In the genomic region with DNA sequence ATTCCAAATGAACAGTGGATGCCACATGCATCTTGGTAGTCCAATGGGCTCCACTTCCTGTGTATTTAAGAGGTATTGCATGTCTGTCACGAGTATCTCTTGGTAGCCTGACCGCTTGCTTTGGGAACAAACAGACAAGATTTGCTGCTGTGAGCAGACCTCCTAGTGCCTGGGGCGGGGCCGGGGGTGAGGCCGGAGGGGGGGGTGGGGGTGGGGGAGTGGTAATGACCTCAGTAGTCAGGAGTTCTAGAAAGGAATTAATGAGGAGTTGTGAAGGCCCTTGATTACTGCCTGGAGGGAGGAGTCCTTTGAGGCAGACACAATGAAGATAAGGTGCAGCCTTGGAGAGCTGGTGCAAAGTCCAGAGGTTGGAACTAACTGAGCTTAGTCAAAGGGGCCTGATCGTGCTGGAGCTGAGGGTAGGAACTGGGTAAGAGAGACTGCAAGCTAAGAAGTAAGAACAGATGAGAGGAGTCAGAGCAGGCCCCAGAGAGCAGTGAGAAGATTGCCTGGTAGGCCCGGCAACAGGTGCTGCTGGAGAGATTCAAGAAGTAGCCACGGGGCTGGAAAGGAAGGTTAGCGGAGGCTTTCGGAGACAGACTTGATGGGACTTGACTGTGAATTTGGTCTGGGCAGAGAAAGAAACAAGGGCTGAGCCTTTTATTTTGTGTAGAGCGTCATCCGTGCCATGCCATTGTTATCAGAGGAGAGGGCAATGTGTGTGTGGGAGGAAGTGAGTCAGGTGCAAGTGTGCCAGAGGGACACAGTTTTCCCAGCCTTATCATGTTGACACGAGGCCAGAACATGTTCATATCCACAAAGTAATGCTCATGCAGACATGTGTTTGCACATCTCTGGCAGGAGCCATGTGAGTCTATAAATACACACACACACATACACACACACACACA, we compare ENCODE assay signal across 8 mouse cellular contexts. TPM values are rescaled to one million over a fixed set of nuclear protein-coding genes. Genes with fewer than 3 reads are reported as not detected.
DNase-seq lines count a peak whose midpoint lies in the region; ATAC-seq and TF ChIP-seq lines count a peak whose summit lies in the region.

No protein-coding gene starts in this region.

- no peak for TF ChIP-seq POLR2A in liver, adult 2 months (IDR thresholded peaks at IDR 0.05; ENCODE audit: extremely low read depth, insufficient read depth, low read length)

- no peak for DNase-seq in hindbrain, embryonic 14.5 days (ENCODE audit: low spot score)
- peak; percentile 63 for DNase-seq in Muller cell, postnatal 12 days (ENCODE audit: inconsistent ontology term)
- DNase-seq in liver, adult 2 months (ENCODE audit: extremely low read depth, low read depth, low spot score): peak; percentile 85
- DNase-seq in urinary bladder, postnatal 36 days (ENCODE audit: low spot score in 2 of 2): peak; percentile 26 to 34
- DNase-seq in gastrocnemius, postnatal 4 days (ENCODE audit: low spot score in 2 of 2): no peak
- DNase-seq in layer of hippocampus, adult 18-20 months (ENCODE audit: low spot score in 2 of 2): no peak

- H3K9me3 ChIP-seq in hindbrain, embryonic 14.5 days (ENCODE audit: control insufficient read depth, low read length): no peaks in the 10 kb centered on the region
- H3K9me3 ChIP-seq in hindbrain, embryonic 12.5 days (replicated peaks): no peaks in the 10 kb centered on the region
- no peaks in the 10 kb centered on the region for H3K9me3 ChIP-seq in heart, embryonic 13.5 days

- 48% methylated on average over 13 of the region's 13 CpGs for WGBS in hindbrain, embryonic 14.5 days
- 50% methylated on average over 13 of the region's 13 CpGs for WGBS in hindbrain, embryonic 12.5 days
- 20% methylated on average over 13 of the region's 13 CpGs for WGBS in heart, embryonic 13.5 days
- 21% methylated on average over 13 of the region's 13 CpGs for whole genome bisulfite sequencing in liver, adult 2 months

- no peak for TF ChIP-seq CTCF in liver, adult 2 months (IDR thresholded peaks at IDR 0.05; ENCODE audit: low read depth, low read length)

- peaks cover 35% of the 10 kb centered on the region for H3K79me2 ChIP-seq in liver, adult 2 months (ENCODE audit: control insufficient read depth, insufficient read depth, low read length)

- H3K27me3 ChIP-seq in hindbrain, embryonic 14.5 days (ENCODE audit: control insufficient read depth, insufficient read depth, low read length): no peaks in the 10 kb centered on the region
- H3K27me3 ChIP-seq in hindbrain, embryonic 12.5 days: no peaks in the 10 kb centered on the region
- no peaks in the 10 kb centered on the region for H3K27me3 ChIP-seq in heart, embryonic 13.5 days (replicated peaks)
- no peaks in the 10 kb centered on the region for H3K27me3 ChIP-seq in liver, adult 2 months (ENCODE audit: control insufficient read depth, insufficient read depth, low read length)

- no peak for ATAC-seq in hindbrain, embryonic 14.5 days (ENCODE audit: low FRiP score)
- ATAC-seq in hindbrain, embryonic 12.5 days (ENCODE audit: low FRiP score): no peak
- no peak for ATAC-seq in heart, embryonic 13.5 days (ENCODE audit: extremely low read depth, insufficient number of reproducible peaks, low FRiP score, low TSS enrichment)

- no peak overlapping the region for H3K27ac ChIP-seq in hindbrain, embryonic 14.5 days
- no peak overlapping the region for H3K27ac ChIP-seq in hindbrain, embryonic 12.5 days
- peak overlapping the region; percentile 89 for H3K27ac ChIP-seq in heart, embryonic 13.5 days (replicated peaks)
- H3K27ac ChIP-seq in liver, adult 2 months (replicated peaks; ENCODE audit: insufficient read depth, low read depth, low read length): peak overlapping the region; percentile 100

- peaks cover 25% of the 10 kb centered on the region for H3K36me3 ChIP-seq in hindbrain, embryonic 14.5 days (replicated peaks; ENCODE audit: control insufficient read depth, insufficient read depth)
- peaks cover 27% of the 10 kb centered on the region for H3K36me3 ChIP-seq in hindbrain, embryonic 12.5 days
- peaks cover 26% of the 10 kb centered on the region for H3K36me3 ChIP-seq in heart, embryonic 13.5 days
- 0 out of 2 replicates have a peak, but pooled peaks cover 3% of the 10 kb centered on the region for H3K36me3 ChIP-seq in liver, adult 2 months (ENCODE audit: control insufficient read depth, insufficient read depth, low read length)

- H3K9ac ChIP-seq in hindbrain, embryonic 14.5 days: no peak overlapping the region
- H3K9ac ChIP-seq in hindbrain, embryonic 12.5 days: no peak overlapping the region
- peak overlapping the region; percentile 60 for H3K9ac ChIP-seq in heart, embryonic 13.5 days
- H3K9ac ChIP-seq in liver, adult 2 months (ENCODE audit: low read depth, low read length): peak overlapping the region; percentile 71

- no peak overlapping the region for H3K4me3 ChIP-seq in hindbrain, embryonic 14.5 days (replicated peaks; ENCODE audit: low read length)
- H3K4me3 ChIP-seq in hindbrain, embryonic 12.5 days: no peak overlapping the region
- peak overlapping the region; percentile 5; the same call in 1 of the 2 replicates for H3K4me3 ChIP-seq in heart, embryonic 13.5 days
- H3K4me3 ChIP-seq in liver, adult 2 months (ENCODE audit: insufficient read depth, low read depth, low read length): peak overlapping the region; percentile 3; the same call in 1 of the 2 replicates

- 0 out of 2 replicates have a peak overlapping the region, but pooled peaks have one; percentile 2 for H3K4me2 ChIP-seq in hindbrain, embryonic 14.5 days (replicated peaks)
- no peak overlapping the region for H3K4me2 ChIP-seq in hindbrain, embryonic 12.5 days (replicated peaks)
- peak overlapping the region; percentile 91 for H3K4me2 ChIP-seq in heart, embryonic 13.5 days

- H3K4me1 ChIP-seq in hindbrain, embryonic 14.5 days (replicated peaks; ENCODE audit: control insufficient read depth, insufficient read depth, low read length): peaks cover 35% of the 10 kb centered on the region
- peaks cover 48% of the 10 kb centered on the region for H3K4me1 ChIP-seq in hindbrain, embryonic 12.5 days
- H3K4me1 ChIP-seq in heart, embryonic 13.5 days: peaks cover 71% of the 10 kb centered on the region
- H3K4me1 ChIP-seq in liver, adult 2 months (ENCODE audit: control insufficient read depth, insufficient read depth, low read length): peaks cover 45% of the 10 kb centered on the region

RNA-seq across cellular contexts. Expression of gene Wsb2, which starts 3.8 kb away (rescaled TPM):
- polyA plus RNA-seq in hindbrain, embryonic 14.5 days (2014; fragmentation: Nextera tagmentation; extraction: Ambion mirVana): 292 and 336 TPM in 2 replicates
- 127 and 132 TPM in 2 replicates for polyA plus RNA-seq in hindbrain, embryonic 12.5 days (2016; fragmentation: Nextera tagmentation; extraction: Ambion mirVana)
- polyA plus RNA-seq in heart, embryonic 13.5 days (2015; fragmentation: Nextera tagmentation; extraction: Ambion mirVana): 74.2 and 79.3 TPM in 2 replicates
- 27.9 and 41.8 TPM in 2 replicates for total RNA-seq in liver, adult 2 months (2014; rRNA removed)
- 70.9 and 87.9 TPM in 2 replicates for polyA plus RNA-seq in liver, adult 2 months (2012; rRNA removed)
- total RNA-seq in gastrocnemius, postnatal 4 days (2021): 100 to 1,000 TPM in 1 of 2 experiments, 10 to 100 TPM in 1; 95.9 to 107 TPM
- 100 to 1,000 TPM; 270 to 283 TPM for total RNA-seq in layer of hippocampus, adult 18-20 months (2021)

RNA-seq across cellular contexts. Expression of gene Rfc5, which starts 28.0 kb away (rescaled TPM):
- polyA plus RNA-seq in hindbrain, embryonic 14.5 days (2014; fragmentation: Nextera tagmentation; extraction: Ambion mirVana): 26.0 and 28.6 TPM in 2 replicates
- polyA plus RNA-seq in hindbrain, embryonic 12.5 days (2016; fragmentation: Nextera tagmentation; extraction: Ambion mirVana): 55.3 and 62.2 TPM in 2 replicates
- 64.3 and 67.7 TPM in 2 replicates for polyA plus RNA-seq in heart, embryonic 13.5 days (2015; fragmentation: Nextera tagmentation; extraction: Ambion mirVana)
- total RNA-seq in liver, adult 2 months (2014; rRNA removed): 6.1 and 10.7 TPM in 2 replicates
- 11.1 and 12.3 TPM in 2 replicates for polyA plus RNA-seq in liver, adult 2 months (2012; rRNA removed)
- 10 to 100 TPM; 16.7 to 19.9 TPM for total RNA-seq in gastrocnemius, postnatal 4 days (2021)
- total RNA-seq in layer of hippocampus, adult 18-20 months (2021): 10 to 100 TPM; 16.8 to 18.8 TPM

RNA-seq across cellular contexts. Expression of gene Vsig10, which starts 42.0 kb away (rescaled TPM):
- polyA plus RNA-seq in hindbrain, embryonic 14.5 days (2014; fragmentation: Nextera tagmentation; extraction: Ambion mirVana): 0.75 and 1.1 TPM in 2 replicates
- 3.7 and 4.1 TPM in 2 replicates for polyA plus RNA-seq in hindbrain, embryonic 12.5 days (2016; fragmentation: Nextera tagmentation; extraction: Ambion mirVana)
- polyA plus RNA-seq in heart, embryonic 13.5 days (2015; fragmentation: Nextera tagmentation; extraction: Ambion mirVana): 7.6 and 8.1 TPM in 2 replicates
- total RNA-seq in liver, adult 2 months (2014; rRNA removed): 1.5 and 1.8 TPM in 2 replicates
- 2.5 and 4.5 TPM in 2 replicates for polyA plus RNA-seq in liver, adult 2 months (2012; rRNA removed)
- 10 to 100 TPM in 1 of 2 experiments, 1 to 10 TPM in 1; 9.7 to 11.7 TPM for total RNA-seq in gastrocnemius, postnatal 4 days (2021)
- total RNA-seq in layer of hippocampus, adult 18-20 months (2021): 1 to 10 TPM; 1.8 to 2.0 TPM

RNA-seq across cellular contexts. Expression of gene Ksr2, which starts 52.9 kb away (rescaled TPM):
- 7.5 and 8.0 TPM in 2 replicates for polyA plus RNA-seq in hindbrain, embryonic 14.5 days (2014; fragmentation: Nextera tagmentation; extraction: Ambion mirVana)
- 3.9 and 4.4 TPM in 2 replicates for polyA plus RNA-seq in hindbrain, embryonic 12.5 days (2016; fragmentation: Nextera tagmentation; extraction: Ambion mirVana)
- polyA plus RNA-seq in heart, embryonic 13.5 days (2015; fragmentation: Nextera tagmentation; extraction: Ambion mirVana): 0.07 and 0.13 TPM in 2 replicates
- total RNA-seq in liver, adult 2 months (2014; rRNA removed): 0.09 and 0.13 TPM in 2 replicates
- 0.05 and 0.06 TPM in 2 replicates for polyA plus RNA-seq in liver, adult 2 months (2012; rRNA removed)
- under 1 TPM; 0.22 to 0.23 TPM for total RNA-seq in gastrocnemius, postnatal 4 days (2021)
- total RNA-seq in layer of hippocampus, adult 18-20 months (2021): 10 to 100 TPM; 34.1 to 35.9 TPM

Comparison
In these comparisons a context has a peak if more than half of its experiments do, and no peak if none do; other contexts are left out.
1. DNase-seq: peak in Muller cell, postnatal 12 days (single experiment), liver, adult 2 months (single experiment) and urinary bladder, postnatal 36 days (2 of 2); none in hindbrain, embryonic 14.5 days (single experiment), gastrocnemius, postnatal 4 days (0 of 2) and layer of hippocampus, adult 18-20 months (0 of 2).
2. H3K27ac ChIP-seq: peak in heart, embryonic 13.5 days (single experiment) and liver, adult 2 months (single experiment); none in hindbrain, embryonic 14.5 days (single experiment) and hindbrain, embryonic 12.5 days (single experiment).
3. H3K4me3 ChIP-seq: peak in heart, embryonic 13.5 days (single experiment) and liver, adult 2 months (single experiment); none in hindbrain, embryonic 14.5 days (single experiment) and hindbrain, embryonic 12.5 days (single experiment).
4. H3K9ac ChIP-seq: peak in heart, embryonic 13.5 days (single experiment) and liver, adult 2 months (single experiment); none in hindbrain, embryonic 14.5 days (single experiment) and hindbrain, embryonic 12.5 days (single experiment).